Mouse (Mus musculus): Measurements from ENCODE around the gene Bmp2k. TPM values are rescaled to one million over a fixed set of nuclear protein-coding genes. Genes with fewer than 3 reads are reported as not detected.
"Not testable (repeated sequence)": the region's sequence is repeated elsewhere in the genome, so short reads cannot be mapped to it uniquely, and the experiment has no call there.

Bmp2k gene
- total RNA-seq, 2 experiments from 2014 or later: 9.6 to 12.9 TPM

DNA sequence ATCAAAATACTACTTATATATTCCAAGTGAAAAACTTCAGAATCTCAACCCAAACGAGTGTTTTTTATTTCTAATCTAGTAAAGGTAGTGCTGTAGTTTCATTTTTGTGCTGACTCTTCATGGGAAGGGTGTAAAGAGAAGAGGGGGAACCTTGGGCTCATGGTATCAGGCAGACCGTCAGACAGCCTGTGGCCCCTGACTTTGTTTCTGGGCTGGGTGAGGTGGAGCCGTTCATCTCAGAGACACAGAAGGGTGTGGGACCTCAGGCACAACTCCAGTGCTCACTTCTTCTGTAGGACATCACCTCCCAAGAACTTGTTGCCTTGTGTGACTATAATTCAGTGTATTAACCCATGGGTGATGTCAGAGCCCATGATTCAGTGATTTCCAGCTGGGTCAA lies 10.0 kb downstream of the Bmp2k start:
- Histone ChIP-seq H3K4me3 (no peak overlapping the region), H3K27ac (no peak overlapping the region)
- no peak for DNase-seq
- TF ChIP-seq CTCF (IDR thresholded peaks at IDR 0.05): no peak
- intact Hi-C loops (cut with DNase I): no loop called here

GRCm38 (mm10) chr5:97009140-97009539 lies 11.7 kb downstream of the Bmp2k start:
- H3K4me3 ChIP-seq; H3K27ac ChIP-seq; intact Hi-C loops (cut with DNase I); DNase-seq: not testable (repeated sequence)

DNA sequence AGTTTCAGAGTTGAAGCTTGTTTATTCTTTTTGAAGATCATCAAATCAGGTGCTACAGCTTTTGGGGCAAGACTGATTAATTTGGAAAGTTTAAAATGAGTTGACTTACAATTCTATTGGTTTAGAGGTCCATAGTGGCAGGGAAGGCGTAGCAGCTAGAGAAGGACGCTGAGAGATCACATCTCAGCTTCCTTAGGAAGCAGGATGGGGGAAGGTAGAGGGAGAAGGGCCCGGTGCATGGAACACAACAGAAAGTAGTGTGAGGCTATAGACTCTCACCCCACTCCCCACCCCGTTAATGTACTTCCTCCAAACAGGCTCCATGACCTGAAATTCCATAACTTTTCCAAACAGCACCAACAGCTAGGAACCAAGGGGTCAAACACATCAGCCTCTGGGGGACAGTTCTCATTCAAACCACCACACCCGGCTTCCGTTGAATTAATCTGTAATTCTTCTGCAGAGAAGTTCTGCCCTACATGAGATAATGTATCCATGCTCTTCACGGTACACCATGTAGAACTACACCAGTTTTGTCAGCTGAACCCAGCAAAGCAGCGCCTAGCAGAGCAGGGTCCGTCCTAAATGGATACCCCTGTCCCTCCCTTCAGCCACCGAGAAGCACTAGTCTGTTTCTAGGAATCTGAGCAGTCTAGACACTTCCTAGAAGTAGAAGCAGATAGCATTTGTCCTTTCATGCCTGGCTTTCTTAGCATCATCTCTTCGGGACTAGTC lies 12.3 kb downstream of the Bmp2k start:
- intact Hi-C loops (cut with DNase I): no loop called here
- TF ChIP-seq CTCF (IDR thresholded peaks at IDR 0.05): no peak

GRCm38 (mm10) chr5:97015781-97016508 lies 18.5 kb downstream of the Bmp2k start:
- no peak overlapping the region for H3K27ac ChIP-seq
- intact Hi-C loops (cut with DNase I): no loop called here
- no peak overlapping the region for H3K4me3 ChIP-seq
- TF ChIP-seq CTCF (IDR thresholded peaks at IDR 0.05): no peak
- DNase-seq: no peak

More for the DNA sequence above, 12.3 kb downstream of the Bmp2k start:
- DNase-seq: no peak
- Histone ChIP-seq H3K27ac (no peak overlapping the region), H3K4me3 (no peak overlapping the region)

DNA sequence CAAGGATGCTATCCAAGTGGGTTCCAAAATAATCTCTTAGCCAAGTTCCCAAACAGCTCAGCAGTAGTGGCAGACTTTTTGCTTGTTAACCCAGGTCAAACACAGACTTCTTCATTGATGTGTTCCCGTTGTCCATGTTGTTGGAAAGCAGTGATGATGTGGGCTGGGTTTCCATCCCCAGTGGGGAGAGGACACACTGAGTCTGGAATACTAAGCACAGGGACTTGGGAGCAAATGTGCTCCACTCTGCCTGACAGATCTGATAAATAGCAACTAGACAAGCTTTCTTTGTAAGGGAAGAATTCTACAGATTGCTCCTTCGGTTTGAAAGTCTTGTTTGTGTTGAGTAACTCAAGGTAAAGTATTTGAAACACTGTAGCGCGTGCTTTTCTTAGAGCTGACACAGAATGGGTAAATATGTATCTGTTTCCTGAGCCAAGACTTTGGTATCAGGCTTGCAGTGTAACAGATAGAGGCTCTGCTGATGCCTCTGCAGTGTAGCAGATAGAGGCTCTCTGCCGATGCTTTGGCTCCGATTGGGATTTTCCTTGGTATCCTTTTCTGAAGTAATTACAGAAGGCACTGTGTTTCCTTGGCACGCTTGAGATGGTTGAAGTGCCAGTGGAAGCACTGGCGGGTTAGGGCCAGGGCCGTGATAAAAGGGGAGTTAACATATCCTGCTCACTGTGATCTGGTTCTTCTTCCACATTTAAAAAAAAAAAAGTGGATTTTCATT lies 19.5 kb downstream of the Bmp2k start:
- TF ChIP-seq CTCF (IDR thresholded peaks at IDR 0.05): no peak
- intact Hi-C loops (cut with DNase I): no loop called here
- H3K4me3 ChIP-seq: no peak overlapping the region
- no peak overlapping the region for H3K27ac ChIP-seq
- DNase-seq: no peak

DNA sequence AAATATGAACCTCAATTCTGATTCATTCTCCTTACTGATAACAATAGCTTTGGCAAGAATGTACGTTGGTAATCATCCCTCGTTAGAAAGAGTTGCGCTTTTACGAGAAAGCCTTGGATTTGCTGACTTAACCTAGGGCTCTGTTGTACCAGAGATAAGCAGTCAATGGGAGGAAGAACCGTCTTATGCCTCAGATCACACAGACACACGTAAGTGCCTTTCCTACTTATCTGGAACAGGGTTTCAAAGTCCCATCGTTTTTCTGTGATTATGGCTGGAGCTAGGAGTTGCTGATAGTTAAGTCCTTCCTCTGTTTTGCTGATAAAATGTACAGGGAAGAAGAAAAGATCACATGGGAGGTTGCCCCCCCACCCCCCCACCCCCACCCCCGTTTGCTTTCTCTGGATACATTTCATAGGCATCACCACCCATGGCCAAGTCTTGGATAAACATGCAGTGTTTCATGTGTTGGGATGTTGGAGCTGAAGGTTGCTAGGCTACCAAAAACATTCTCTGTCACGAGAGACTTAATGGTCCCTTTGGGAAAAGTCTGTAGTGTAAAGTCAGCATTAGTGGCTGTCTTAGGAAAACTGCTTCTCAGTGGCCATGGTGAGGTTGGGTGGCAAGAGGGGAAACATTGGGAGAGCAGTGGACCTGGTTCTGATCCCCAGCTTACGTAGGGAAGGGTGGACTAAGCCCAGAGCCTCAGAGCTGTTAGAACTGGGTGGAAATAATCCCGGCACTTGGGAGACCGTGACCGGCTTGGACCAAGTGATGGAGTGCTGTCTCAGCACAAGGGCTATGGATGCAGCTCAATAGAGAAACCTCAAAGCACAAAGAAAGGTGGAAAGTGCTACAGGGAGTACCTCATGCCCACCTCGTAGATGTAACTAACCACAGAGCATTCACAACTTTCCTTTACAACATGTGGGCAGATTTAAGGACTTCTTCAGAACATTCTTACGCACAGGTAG lies 25.1 kb downstream of the Bmp2k start:
- intact Hi-C loops (cut with DNase I): no loop called here
- no peak overlapping the region for H3K4me3 ChIP-seq

DNA sequence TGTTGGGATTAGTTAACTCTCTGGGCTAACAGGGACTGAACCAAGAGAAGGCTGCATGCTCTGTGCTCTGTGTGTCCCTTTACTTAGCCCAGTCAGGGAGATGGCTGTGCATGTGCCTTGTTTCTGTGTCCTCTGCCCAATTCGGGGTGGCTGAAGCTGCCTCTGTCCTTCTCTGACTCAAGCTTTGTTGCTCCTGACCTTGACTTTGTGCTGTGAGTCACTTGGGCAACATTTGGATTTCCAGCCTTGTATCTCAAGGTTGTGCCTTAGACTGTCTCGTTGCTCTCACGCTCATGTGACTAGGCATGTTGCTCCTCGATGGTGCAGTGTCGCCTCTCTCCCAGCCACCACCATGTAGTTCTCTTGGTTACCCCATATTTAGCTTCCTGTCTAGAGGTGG lies 27.3 kb downstream of the Bmp2k start:
- no peak for TF ChIP-seq CTCF (IDR thresholded peaks at IDR 0.05)
- DNase-seq: no peak
- intact Hi-C loops (cut with DNase I): no loop called here
- H3K4me3 ChIP-seq: no peak overlapping the region
- no peak overlapping the region for H3K27ac ChIP-seq

More for the DNA sequence above, 25.1 kb downstream of the Bmp2k start:
- no peak for DNase-seq
- H3K27ac ChIP-seq: no peak overlapping the region
- TF ChIP-seq CTCF (IDR thresholded peaks at IDR 0.05): no peak

GRCm38 (mm10) chr5:97025650-97026049 lies 28.2 kb downstream of the Bmp2k start:
- TF ChIP-seq CTCF (IDR thresholded peaks at IDR 0.05): no peak

GRCm38 (mm10) chr5:97028004-97028403 lies 30.5 kb downstream of the Bmp2k start:
- H3K4me3 ChIP-seq: no peak overlapping the region
- no peak overlapping the region for H3K27ac ChIP-seq
- TF ChIP-seq CTCF (IDR thresholded peaks at IDR 0.05): no peak
- intact Hi-C loops (cut with DNase I): no loop called here
- no peak for DNase-seq

More at GRCm38 (mm10) chr5:97025650-97026049, 28.2 kb downstream of the Bmp2k start:
- DNase-seq: no peak
- intact Hi-C loops (cut with DNase I): no loop called here
- H3K27ac ChIP-seq: no peak overlapping the region
- H3K4me3 ChIP-seq: no peak overlapping the region

DNA sequence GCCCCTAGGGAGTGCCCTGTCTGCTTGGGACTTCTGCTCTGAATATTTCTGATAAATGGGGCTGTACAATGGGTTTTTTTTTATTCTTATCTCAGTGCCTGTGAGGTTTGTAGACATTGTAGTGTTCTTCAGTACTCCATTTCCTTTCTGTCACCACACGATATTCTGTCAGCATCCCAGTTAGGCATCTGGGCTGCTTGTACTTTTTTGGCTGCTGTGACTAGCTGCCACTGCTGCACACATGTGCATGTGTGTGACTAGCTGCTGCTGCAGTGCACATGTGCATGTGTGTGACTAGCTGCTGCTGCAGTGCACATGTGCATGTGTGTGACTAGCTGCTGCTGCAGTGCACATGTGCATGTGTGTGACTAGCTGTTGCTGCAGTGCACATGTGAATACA lies 31.4 kb downstream of the Bmp2k start:
- H3K27ac ChIP-seq; DNase-seq; intact Hi-C loops (cut with DNase I); H3K4me3 ChIP-seq: not testable (repeated sequence)

GRCm38 (mm10) chr5:97031771-97032170 lies 34.3 kb downstream of the Bmp2k start:
- no peak for DNase-seq
- Histone ChIP-seq H3K4me3 (no peak overlapping the region), H3K27ac (no peak overlapping the region)
- no peak for TF ChIP-seq CTCF (IDR thresholded peaks at IDR 0.05)
- intact Hi-C loops (cut with DNase I): no loop called here

DNA sequence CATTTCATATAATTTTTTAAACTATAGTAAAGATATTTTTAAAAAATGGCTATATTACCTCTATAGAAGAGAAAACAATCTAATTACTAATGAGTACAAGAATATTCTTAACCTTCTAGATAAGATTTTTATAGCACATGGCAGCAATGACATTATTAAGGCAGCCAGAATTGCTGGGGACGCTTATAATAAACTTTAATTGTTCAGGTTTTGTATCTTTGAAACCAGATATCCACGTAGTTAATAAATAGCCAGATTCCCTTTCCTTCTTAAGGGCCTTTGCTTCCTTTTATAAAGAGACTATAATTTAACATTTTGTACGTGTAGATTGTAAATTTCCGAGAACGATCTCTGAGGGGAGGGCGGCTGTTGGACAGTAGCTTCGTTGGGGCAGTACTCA lies 47.8 kb downstream of the Bmp2k start:
- no peak for DNase-seq
- no peak overlapping the region for H3K4me3 ChIP-seq
- no peak for TF ChIP-seq CTCF (IDR thresholded peaks at IDR 0.05)
- H3K27ac ChIP-seq: no peak overlapping the region
- intact Hi-C loops (cut with DNase I): no loop called here

Measured in gastrocnemius, adult 2 months (tissue).